Mouse (Mus musculus): ENCODE results near the gene Gabrb3. TPM values are rescaled to one million over a fixed set of nuclear protein-coding genes. Genes with fewer than 3 reads are reported as not detected.
"Not testable (repeated sequence)": the region's sequence is repeated elsewhere in the genome, so short reads cannot be mapped to it uniquely, and the experiment has no call there.

Gene Gabrb3
- polyA plus RNA-seq, 1 experiment from 2014 or later: 0.36 TPM

DNA sequence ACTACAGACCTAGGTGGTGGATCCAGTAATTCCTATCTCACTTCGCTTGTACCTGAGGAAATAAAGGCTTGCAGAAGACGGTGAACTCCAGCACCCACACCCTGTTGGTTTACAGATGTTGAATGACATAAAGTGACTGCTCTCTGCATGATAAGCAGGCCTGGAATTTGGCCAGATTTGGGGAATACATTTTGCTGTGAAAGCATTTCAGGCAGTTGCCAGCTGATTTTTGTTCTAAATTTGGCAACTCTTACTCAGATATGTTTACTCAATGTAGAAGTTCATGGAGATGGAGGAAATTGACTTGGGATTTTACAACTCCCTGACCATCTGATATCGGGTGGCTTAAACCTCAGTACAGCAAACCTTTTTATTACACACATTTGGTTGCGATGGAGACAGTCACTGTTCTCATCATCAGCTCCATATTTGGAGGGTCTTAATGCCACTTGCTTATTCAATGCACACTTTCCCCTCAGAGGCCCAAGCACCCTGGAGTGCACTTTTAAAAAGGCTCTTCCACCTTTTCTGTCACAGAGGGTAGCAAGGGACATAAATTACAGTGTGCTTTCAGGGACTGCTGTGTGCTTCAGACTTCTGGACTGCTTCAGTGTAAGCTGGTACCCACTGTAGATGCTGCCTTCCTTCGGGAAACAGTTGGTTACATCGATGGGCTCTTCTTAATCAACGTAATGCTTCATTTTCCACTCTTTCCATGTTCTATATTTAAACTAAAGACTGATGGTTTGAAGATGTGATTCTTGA, 287.7 kb downstream of the Gabrb3 start:
- Histone ChIP-seq H3K4me1 (replicated peaks; ENCODE audit: control insufficient read depth, insufficient read depth, low read length) (no peaks in the 10 kb centered on the region), H3K4me2 (ENCODE audit: low read depth, low read length) (no peak overlapping the region), H3K27ac (ENCODE audit: low read length) (no peak overlapping the region), H3K36me3 (ENCODE audit: control insufficient read depth, insufficient read depth, low read length) (no peaks in the 10 kb centered on the region), H3K4me3 (ENCODE audit: low read length) (no peak overlapping the region), H3K27me3 (ENCODE audit: control insufficient read depth, insufficient read depth, low read depth, low read length) (no peaks in the 10 kb centered on the region), H3K9me3 (ENCODE audit: control insufficient read depth, low read length) (no peaks in the 10 kb centered on the region), H3K9ac (ENCODE audit: low read length) (no peak overlapping the region)
- WGBS: 68% methylated on average over 7 of the region's 7 CpGs
- no peak for ATAC-seq (ENCODE audit: low read depth)

DNA sequence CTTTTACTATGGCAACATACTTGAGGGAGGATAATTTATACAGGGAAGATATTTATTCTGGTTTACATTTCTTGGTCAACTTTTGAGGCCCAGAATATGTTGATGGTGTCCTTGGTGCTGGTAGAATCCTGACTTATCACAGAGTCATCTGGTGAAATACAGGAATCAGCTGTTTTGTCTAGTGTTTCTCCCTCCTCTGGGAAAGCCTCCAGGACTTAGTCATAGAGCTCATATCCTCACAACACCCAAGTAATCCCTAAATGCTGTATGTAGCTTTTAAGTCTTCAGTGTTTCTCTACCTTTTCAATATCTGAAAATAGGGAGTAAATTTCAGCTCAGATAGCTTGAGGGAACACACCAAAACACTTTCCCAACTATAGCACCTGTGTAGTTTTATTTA, 292.2 kb downstream of the Gabrb3 start:
- Histone ChIP-seq H3K36me3 (ENCODE audit: control insufficient read depth, insufficient read depth, low read length) (no peaks in the 10 kb centered on the region), H3K4me1 (replicated peaks; ENCODE audit: control insufficient read depth, insufficient read depth, low read length) (no peaks in the 10 kb centered on the region), H3K27me3 (ENCODE audit: control insufficient read depth, insufficient read depth, low read depth, low read length) (no peaks in the 10 kb centered on the region), H3K27ac (ENCODE audit: low read length) (no peak overlapping the region), H3K9me3 (ENCODE audit: control insufficient read depth, low read length) (no peaks in the 10 kb centered on the region), H3K9ac (ENCODE audit: low read length) (no peak overlapping the region), H3K4me3 (ENCODE audit: low read length) (no peak overlapping the region), H3K4me2 (ENCODE audit: low read depth, low read length) (no peak overlapping the region)
- ATAC-seq (ENCODE audit: low read depth): no peak

DNA sequence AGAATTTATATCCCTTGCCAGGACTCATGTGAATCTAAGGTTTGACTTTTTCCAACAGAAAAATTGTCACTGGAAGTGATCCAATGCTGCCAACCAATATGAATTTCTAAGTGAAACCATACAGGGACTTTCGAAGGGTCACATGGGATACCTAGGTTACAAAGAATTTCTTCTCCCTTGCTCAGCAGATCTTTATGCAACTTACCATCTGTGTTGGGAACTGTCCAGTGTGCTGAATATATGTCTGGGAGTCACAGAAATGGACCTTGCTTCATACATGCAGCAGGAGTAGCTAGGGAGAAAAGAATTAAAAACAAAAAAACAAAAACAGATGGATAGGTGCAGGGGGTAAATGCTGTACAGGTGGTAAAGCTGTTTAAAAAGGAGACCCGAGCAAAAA, 327.3 kb downstream of the Gabrb3 start:
- no peaks in the 10 kb centered on the region for H3K4me1 ChIP-seq (replicated peaks; ENCODE audit: control insufficient read depth, insufficient read depth, low read length)
- 72% methylated on average over 2 of the region's 2 CpGs for WGBS
- H3K36me3 ChIP-seq (ENCODE audit: control insufficient read depth, insufficient read depth, low read length): no peaks in the 10 kb centered on the region
- H3K27ac ChIP-seq (ENCODE audit: low read length): no peak overlapping the region
- no peak overlapping the region for H3K4me3 ChIP-seq (ENCODE audit: low read length)
- no peak overlapping the region for H3K4me2 ChIP-seq (ENCODE audit: low read depth, low read length)
- no peak for ATAC-seq (ENCODE audit: low read depth)
- H3K9ac ChIP-seq (ENCODE audit: low read length): no peak overlapping the region
- no peaks in the 10 kb centered on the region for H3K9me3 ChIP-seq (ENCODE audit: control insufficient read depth, low read length)
- no peaks in the 10 kb centered on the region for H3K27me3 ChIP-seq (ENCODE audit: control insufficient read depth, insufficient read depth, low read depth, low read length)

DNA sequence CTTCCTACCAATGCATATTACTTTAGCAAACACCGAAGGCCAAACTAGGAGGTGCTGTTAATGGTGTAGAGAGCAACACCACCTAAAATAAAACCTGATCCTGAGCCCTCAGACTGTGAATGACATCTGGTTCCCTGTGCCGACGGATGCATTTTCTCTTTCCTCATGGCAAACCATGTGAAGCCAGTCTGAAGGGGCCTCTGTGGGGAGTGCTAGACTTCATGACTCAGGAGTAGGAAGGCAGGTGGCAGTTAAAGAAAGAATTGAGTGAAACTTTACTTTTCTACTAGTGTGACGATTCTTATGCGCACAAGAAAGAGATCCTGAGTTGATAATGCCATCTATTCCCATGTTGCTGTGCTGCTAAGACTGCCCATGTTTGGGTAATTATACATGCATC, 341.0 kb downstream of the Gabrb3 start:
- no peak overlapping the region for H3K9ac ChIP-seq (ENCODE audit: low read length)
- H3K4me3 ChIP-seq (ENCODE audit: low read length): no peak overlapping the region
- no peaks in the 10 kb centered on the region for H3K4me1 ChIP-seq (replicated peaks; ENCODE audit: control insufficient read depth, insufficient read depth, low read length)
- no peak for ATAC-seq (ENCODE audit: low read depth)
- H3K27ac ChIP-seq (ENCODE audit: low read length): no peak overlapping the region
- H3K9me3 ChIP-seq (ENCODE audit: control insufficient read depth, low read length): no peaks in the 10 kb centered on the region
- no peaks in the 10 kb centered on the region for H3K27me3 ChIP-seq (ENCODE audit: control insufficient read depth, insufficient read depth, low read depth, low read length)
- no peaks in the 10 kb centered on the region for H3K36me3 ChIP-seq (ENCODE audit: control insufficient read depth, insufficient read depth, low read length)
- no peak overlapping the region for H3K4me2 ChIP-seq (ENCODE audit: low read depth, low read length)
- 87% methylated on average over 5 of the region's 5 CpGs for WGBS

DNA sequence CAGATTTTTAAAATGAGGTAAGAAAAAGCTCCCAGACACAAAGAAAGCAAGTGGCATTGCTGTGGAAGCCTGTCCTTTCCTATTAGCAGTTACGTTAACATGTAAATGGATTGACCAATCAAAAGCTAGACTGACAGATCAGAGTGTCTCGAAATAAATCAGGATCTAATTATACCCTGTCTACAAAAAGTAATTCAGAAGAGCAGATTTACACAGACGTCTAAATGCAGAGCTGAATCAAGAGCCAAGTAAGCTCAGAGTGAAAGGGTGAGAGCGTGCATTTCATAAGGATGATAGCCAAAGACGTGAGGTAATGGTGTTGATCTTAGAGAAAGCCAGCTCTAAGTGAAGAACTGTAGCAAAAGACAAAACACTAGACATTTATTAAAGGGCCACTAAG, 359.3 kb downstream of the Gabrb3 start:
- no peaks in the 10 kb centered on the region for H3K9me3 ChIP-seq (ENCODE audit: control insufficient read depth, low read length)
- H3K9ac ChIP-seq (ENCODE audit: low read length): no peak overlapping the region
- no peaks in the 10 kb centered on the region for H3K27me3 ChIP-seq (ENCODE audit: control insufficient read depth, insufficient read depth, low read depth, low read length)
- 59% methylated on average over 5 of the region's 5 CpGs for WGBS
- no peak overlapping the region for H3K4me2 ChIP-seq (ENCODE audit: low read depth, low read length)
- H3K4me3 ChIP-seq (ENCODE audit: low read length): no peak overlapping the region
- no peak overlapping the region for H3K27ac ChIP-seq (ENCODE audit: low read length)
- H3K36me3 ChIP-seq (ENCODE audit: control insufficient read depth, insufficient read depth, low read length): no peaks in the 10 kb centered on the region
- no peak for ATAC-seq (ENCODE audit: low read depth)
- H3K4me1 ChIP-seq (replicated peaks; ENCODE audit: control insufficient read depth, insufficient read depth, low read length): no peaks in the 10 kb centered on the region

DNA sequence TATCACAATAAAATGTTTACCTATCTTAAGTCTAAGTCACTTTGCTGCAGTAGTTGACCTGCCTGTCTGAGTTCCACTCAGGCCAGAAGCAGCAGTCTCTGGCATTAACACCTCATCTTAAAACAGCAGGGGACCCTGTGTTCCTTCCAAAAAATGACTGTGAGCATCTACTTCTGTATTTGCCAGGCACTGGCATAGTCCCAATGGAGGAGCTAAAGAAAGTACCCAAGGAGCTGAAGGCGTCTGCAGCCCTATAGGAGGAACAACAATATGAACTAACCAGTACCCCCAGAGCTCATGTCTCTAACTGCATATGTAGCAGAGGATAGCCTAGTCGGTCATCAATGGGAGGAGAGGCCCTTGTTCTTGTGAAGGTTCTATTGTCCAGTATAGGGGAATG, 366.6 kb downstream of the Gabrb3 start:
- ATAC-seq (ENCODE audit: low read depth); H3K9ac ChIP-seq (ENCODE audit: low read length); H3K27ac ChIP-seq (ENCODE audit: low read length); H3K4me3 ChIP-seq (ENCODE audit: low read length); H3K4me1 ChIP-seq (replicated peaks; ENCODE audit: control insufficient read depth, insufficient read depth, low read length); H3K9me3 ChIP-seq (ENCODE audit: control insufficient read depth, low read length); H3K4me2 ChIP-seq (ENCODE audit: low read depth, low read length); H3K36me3 ChIP-seq (ENCODE audit: control insufficient read depth, insufficient read depth, low read length); H3K27me3 ChIP-seq (ENCODE audit: control insufficient read depth, insufficient read depth, low read depth, low read length): not testable (repeated sequence)
- WGBS: 71% methylated on average over 2 of the region's 2 CpGs

DNA sequence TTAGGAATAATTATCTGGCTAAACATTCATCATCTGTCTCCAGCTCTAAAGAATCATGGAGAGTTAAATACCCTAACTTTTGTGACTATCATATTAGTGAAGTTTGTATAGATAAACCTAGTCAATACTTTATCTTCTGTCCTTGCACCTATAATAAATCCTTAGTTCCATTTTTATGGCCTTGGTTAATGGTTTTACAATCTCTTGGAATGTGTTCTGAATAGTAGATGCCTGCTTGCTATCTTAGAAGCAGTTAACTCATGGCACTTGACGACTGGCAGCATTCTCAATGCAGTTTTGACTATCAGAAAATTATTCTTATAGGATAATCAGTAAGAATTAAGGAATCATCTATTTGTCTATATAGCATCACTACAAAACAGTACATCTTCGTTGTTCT, 368.0 kb downstream of the Gabrb3 start:
- Histone ChIP-seq H3K4me3 (ENCODE audit: low read length) (no peak overlapping the region), H3K4me2 (ENCODE audit: low read depth, low read length) (no peak overlapping the region), H3K9me3 (ENCODE audit: control insufficient read depth, low read length) (no peaks in the 10 kb centered on the region), H3K4me1 (replicated peaks; ENCODE audit: control insufficient read depth, insufficient read depth, low read length) (no peaks in the 10 kb centered on the region), H3K27me3 (ENCODE audit: control insufficient read depth, insufficient read depth, low read depth, low read length) (no peaks in the 10 kb centered on the region), H3K27ac (ENCODE audit: low read length) (no peak overlapping the region), H3K36me3 (ENCODE audit: control insufficient read depth, insufficient read depth, low read length) (no peaks in the 10 kb centered on the region), H3K9ac (ENCODE audit: low read length) (no peak overlapping the region)
- 43% methylated on average over 2 of the region's 2 CpGs for WGBS
- ATAC-seq (ENCODE audit: low read depth): no peak

DNA sequence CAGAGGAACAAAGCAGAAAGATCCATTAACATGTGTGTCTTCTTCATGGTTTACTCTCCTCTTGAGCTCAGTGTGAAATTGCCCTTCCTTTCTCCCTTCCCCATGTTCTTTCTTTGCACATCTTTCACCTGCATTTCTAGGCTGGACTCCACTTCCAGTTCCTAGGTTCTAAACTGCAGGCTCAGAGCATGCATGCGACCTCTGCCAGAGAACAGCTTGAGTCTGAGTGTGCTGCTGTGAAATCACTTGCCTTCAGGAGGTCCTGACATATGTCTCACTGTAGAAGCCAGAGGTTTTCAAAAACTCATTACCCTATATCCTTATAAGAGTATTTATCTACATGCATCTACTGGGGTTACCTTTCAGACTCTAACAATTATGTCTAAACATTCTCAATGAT, 383.8 kb downstream of the Gabrb3 start:
- no peaks in the 10 kb centered on the region for H3K4me1 ChIP-seq (replicated peaks; ENCODE audit: control insufficient read depth, insufficient read depth, low read length)
- H3K4me3 ChIP-seq (ENCODE audit: low read length): no peak overlapping the region
- no peak overlapping the region for H3K4me2 ChIP-seq (ENCODE audit: low read depth, low read length)
- H3K9me3 ChIP-seq (ENCODE audit: control insufficient read depth, low read length): no peaks in the 10 kb centered on the region
- H3K27ac ChIP-seq (ENCODE audit: low read length): no peak overlapping the region
- H3K36me3 ChIP-seq (ENCODE audit: control insufficient read depth, insufficient read depth, low read length): no peaks in the 10 kb centered on the region
- ATAC-seq (ENCODE audit: low read depth): no peak
- H3K27me3 ChIP-seq (ENCODE audit: control insufficient read depth, insufficient read depth, low read depth, low read length): no peaks in the 10 kb centered on the region
- no peak overlapping the region for H3K9ac ChIP-seq (ENCODE audit: low read length)
- WGBS: 72% methylated on average over 1 of the region's 1 CpGs

DNA sequence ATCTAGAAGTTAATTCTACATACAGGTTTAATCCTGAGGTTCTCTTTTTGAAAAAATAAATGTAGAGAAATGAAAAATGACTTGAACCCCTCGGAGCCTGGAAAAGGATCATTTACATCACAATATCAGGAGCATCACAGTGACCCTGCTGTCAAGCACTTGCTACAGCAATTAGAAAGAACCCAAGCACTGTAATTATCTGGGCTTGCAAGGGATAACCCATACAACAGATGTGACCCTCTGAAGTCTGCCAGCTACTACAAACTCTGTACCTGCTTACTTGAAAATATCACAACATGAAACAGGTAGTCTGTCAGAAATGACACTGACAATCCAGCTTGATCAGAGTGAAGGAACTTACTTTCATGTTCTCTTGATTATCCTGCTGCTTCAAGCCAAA, 394.2 kb downstream of the Gabrb3 start:
- Histone ChIP-seq H3K4me2 (ENCODE audit: low read depth, low read length) (no peak overlapping the region), H3K27ac (ENCODE audit: low read length) (no peak overlapping the region), H3K36me3 (ENCODE audit: control insufficient read depth, insufficient read depth, low read length) (no peaks in the 10 kb centered on the region), H3K9me3 (ENCODE audit: control insufficient read depth, low read length) (no peaks in the 10 kb centered on the region), H3K4me1 (replicated peaks; ENCODE audit: control insufficient read depth, insufficient read depth, low read length) (no peaks in the 10 kb centered on the region), H3K9ac (ENCODE audit: low read length) (no peak overlapping the region), H3K4me3 (ENCODE audit: low read length) (no peak overlapping the region), H3K27me3 (ENCODE audit: control insufficient read depth, insufficient read depth, low read depth, low read length) (no peaks in the 10 kb centered on the region)
- no peak for ATAC-seq (ENCODE audit: low read depth)
- 44% methylated on average over 1 of the region's 1 CpGs for WGBS

DNA sequence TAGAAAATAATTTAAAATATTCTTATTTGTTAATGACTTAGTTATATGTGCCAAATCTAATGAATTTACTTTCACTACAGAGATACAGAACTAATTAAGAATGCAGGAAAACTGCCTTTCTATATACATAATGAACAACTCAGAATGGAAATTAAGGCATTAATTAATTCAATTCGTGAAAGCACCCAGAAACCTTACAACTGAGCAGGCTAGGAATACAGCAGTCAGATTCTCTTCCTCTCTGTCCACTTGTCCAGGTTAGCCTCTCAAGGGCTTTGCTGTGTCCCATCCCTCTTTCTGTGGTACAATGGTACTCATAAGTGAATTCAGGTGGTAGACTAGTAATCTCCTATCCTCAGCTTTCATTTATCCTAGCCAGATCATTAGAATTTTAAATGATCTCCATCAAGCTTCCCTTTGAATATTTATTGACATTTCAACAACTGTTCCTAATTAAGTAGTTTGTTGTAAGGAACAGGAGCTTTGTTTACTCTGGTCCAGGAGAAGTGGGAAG, 422.9 kb downstream of the Gabrb3 start:
- H3K36me3 ChIP-seq (ENCODE audit: control insufficient read depth, insufficient read depth, low read length): no peaks in the 10 kb centered on the region
- H3K4me2 ChIP-seq (ENCODE audit: low read depth, low read length): no peak overlapping the region
- no peaks in the 10 kb centered on the region for H3K9me3 ChIP-seq (ENCODE audit: control insufficient read depth, low read length)
- no peak overlapping the region for H3K4me3 ChIP-seq (ENCODE audit: low read length)
- 49% methylated on average over 1 of the region's 1 CpGs for WGBS
- no peak overlapping the region for H3K27ac ChIP-seq (ENCODE audit: low read length)
- ATAC-seq (ENCODE audit: low read depth): no peak
- no peaks in the 10 kb centered on the region for H3K4me1 ChIP-seq (replicated peaks; ENCODE audit: control insufficient read depth, insufficient read depth, low read length)
- no peaks in the 10 kb centered on the region for H3K27me3 ChIP-seq (ENCODE audit: control insufficient read depth, insufficient read depth, low read depth, low read length)
- H3K9ac ChIP-seq (ENCODE audit: low read length): no peak overlapping the region

Data from lung, embryonic 16.5 days (tissue).